Mouse (Mus musculus): Measurements from ENCODE around the gene Tspan2. TPM values are rescaled to one million over a fixed set of nuclear protein-coding genes. Genes with fewer than 3 reads are reported as not detected.
A peak's percentile ranks its signal among the peaks of the same experiment; 100 is the strongest.

Tspan2 gene
- total RNA-seq, 1 experiment from 2014 or later = 6.2 TPM

DNA sequence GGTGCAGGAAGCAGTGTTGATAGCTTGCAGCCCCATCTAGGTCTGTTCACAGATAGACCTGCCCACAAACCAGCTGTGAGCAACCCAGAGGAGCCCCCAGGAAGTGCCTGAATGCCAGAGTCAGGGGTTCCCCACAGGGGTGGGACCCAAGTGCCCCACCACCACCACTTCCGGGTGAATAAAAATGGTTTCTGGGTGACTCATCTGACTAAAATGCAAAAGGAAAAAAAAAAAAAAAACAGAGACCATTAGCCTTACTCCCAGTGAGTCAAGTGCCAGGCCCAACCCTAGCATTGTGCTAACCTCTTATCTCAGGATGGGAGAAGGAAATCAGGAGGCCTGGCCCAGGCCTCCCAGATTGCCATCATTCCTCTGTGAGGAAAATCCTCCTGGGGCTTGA, 21.5 kb downstream of the Tspan2 start:
- ATAC-seq (replicated peaks; ENCODE audit: insufficient number of reproducible peaks, low FRiP score, low TSS enrichment, poor library complexity, severe bottlenecking) = peak; percentile 42; the same call in 1 of the 2 replicates

GRCm38 (mm10) chr3:102757019-102757418, 22.7 kb downstream of the Tspan2 start:
- no peak for ATAC-seq (replicated peaks; ENCODE audit: insufficient number of reproducible peaks, low FRiP score, low TSS enrichment, poor library complexity, severe bottlenecking)

- no peak for ATAC-seq (replicated peaks; ENCODE audit: insufficient number of reproducible peaks, low FRiP score, low TSS enrichment, poor library complexity, severe bottlenecking)
These were observed 25.9 kb downstream of the Tspan2 start for GRCm38 (mm10) chr3:102760236-102760635.

DNA sequence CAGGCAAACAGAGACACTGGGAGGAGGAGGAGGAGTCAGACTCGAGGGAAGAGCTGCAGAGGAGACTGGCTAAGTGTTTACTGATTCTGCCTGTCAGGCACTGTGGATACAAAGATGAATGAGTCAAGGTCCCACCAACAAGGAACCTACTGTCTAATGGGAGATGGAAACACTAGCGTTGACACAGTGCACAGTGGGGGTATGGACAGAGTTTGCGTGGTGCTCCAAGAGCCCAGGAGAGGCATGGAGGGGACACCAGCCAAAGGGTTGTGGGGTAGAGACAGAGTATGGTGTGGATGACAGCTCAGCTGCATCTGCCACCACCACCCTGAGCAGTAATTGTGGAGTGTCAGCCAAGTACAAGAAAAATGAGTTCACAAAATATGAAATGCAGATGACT, 28.1 kb downstream of the Tspan2 start:
- ATAC-seq (replicated peaks; ENCODE audit: insufficient number of reproducible peaks, low FRiP score, low TSS enrichment, poor library complexity, severe bottlenecking) = no peak

DNA sequence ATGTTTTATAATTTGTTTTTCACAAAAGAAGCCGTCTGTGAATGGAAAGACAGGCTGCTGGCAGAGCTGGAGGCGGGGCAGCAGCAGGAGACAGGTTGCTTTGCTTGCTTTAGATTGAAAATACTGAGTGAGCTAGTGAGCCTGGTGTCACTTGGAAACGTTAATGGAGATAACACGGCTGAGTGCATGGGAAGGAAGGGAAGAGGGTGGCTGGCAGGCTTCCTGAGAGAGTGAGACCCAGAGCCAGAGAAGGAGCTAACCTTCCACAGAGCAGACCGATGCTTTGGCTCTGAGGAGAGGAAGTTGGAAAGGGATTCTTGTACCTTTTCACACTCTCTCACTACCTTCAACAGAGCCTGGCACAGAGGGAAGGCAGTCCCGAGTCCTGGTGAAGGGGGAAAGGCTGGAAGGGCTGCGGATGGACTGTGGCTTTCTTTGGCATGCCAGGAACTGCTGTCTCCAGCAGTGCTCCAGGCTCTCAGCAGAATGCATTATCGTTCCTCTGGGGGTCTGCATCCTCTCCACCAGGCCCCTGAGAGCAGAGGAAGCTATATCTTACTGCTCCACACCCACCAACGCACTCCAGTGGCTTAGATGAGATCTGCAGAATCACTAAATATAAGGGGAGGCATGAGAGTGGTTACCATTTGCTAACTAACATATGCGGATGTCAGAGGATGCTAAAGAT, 29.5 kb downstream of the Tspan2 start:
- no peak for ATAC-seq (replicated peaks; ENCODE audit: insufficient number of reproducible peaks, low FRiP score, low TSS enrichment, poor library complexity, severe bottlenecking)

DNA sequence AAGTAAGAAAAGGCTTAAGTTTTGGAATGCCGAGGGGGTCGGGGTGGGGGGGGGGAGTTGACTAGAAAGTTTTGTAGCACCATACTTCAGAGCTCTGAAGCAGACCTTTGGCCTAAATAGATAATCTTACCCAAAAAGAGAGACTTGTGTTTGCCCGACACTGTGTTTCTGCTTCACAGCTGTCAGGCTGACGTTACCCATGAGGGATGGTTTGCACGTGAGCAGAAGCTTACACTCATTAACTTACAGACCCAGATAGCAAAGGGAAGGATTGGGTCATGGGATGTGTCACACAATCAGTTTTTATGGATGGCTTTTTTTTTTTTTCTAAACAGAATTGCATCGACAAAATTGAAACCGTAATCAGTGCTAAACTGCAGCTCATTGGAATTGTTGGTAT, 30.5 kb downstream of the Tspan2 start:
- no peak for ATAC-seq (replicated peaks; ENCODE audit: insufficient number of reproducible peaks, low FRiP score, low TSS enrichment, poor library complexity, severe bottlenecking)

GRCm38 (mm10) chr3:102773018-102773417, 38.7 kb downstream of the Tspan2 start:
- no peak for ATAC-seq (replicated peaks; ENCODE audit: insufficient number of reproducible peaks, low FRiP score, low TSS enrichment, poor library complexity, severe bottlenecking)

DNA sequence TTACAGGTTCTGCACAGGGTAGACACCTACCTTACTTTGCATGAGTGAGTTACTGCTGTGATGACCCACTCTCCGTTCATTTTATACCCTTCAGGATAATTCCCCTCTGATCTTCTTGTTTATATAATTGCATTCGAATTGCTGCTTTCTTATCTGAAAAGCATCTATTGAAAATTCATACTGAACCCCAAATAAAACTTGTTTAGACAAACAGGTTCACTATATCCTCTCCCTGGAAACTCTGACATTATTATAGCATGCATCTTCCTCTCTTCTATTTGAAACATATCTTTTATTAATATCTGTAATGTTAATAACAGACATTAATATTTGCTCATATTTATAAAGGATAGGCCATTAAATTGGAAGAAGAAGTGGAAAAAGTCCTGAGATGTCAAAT, 48.3 kb downstream of the Tspan2 start, which contains the start of gene Tshb:
TSS of gene Tshb (minus strand) at position 101 of the 400 bp plus-strand sequence.
- no peak for ATAC-seq (replicated peaks; ENCODE audit: insufficient number of reproducible peaks, low FRiP score, low TSS enrichment, poor library complexity, severe bottlenecking)

DNA sequence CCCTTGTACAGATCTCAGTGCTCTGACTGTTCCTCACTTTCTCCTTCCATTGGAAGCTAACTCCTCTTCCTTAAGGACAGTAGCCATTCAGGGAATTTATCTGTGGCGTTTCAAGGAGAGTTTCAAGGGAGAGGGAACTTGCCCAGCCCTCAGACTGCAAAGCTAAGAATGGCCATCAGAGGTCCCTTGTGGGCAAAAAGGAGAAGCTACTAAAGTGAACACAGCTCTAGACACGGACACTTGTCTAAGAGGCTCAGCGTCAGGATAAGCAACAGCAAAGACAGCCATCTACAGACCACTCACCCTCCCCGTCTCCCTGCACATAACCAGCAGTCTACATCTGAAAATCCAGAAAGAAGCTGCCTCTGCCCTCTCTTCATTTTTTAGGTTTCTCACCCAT, 53.0 kb downstream of the Tspan2 start:
- 0 out of 2 replicates have a peak, but pooled peaks have one; percentile 17 for ATAC-seq (replicated peaks; ENCODE audit: insufficient number of reproducible peaks, low FRiP score, low TSS enrichment, poor library complexity, severe bottlenecking)

GRCm38 (mm10) chr3:102803937-102804336, 69.6 kb downstream of the Tspan2 start:
- ATAC-seq (replicated peaks; ENCODE audit: insufficient number of reproducible peaks, low FRiP score, low TSS enrichment, poor library complexity, severe bottlenecking) = peak; percentile 78

GRCm38 (mm10) chr3:102842386-102842785, 108.1 kb downstream of the Tspan2 start:
- ATAC-seq (replicated peaks; ENCODE audit: insufficient number of reproducible peaks, low FRiP score, low TSS enrichment, poor library complexity, severe bottlenecking) = no peak

GRCm38 (mm10) chr3:102848661-102849060, 114.3 kb downstream of the Tspan2 start:
- no peak for ATAC-seq (replicated peaks; ENCODE audit: insufficient number of reproducible peaks, low FRiP score, low TSS enrichment, poor library complexity, severe bottlenecking)

Other genes with a start within 250 kb of the Tspan2 start
- gene Tshb, start 48.2 kb downstream of the Tspan2 start, total RNA-seq (2017) = not detected in 3 replicates
- gene Sycp1, start 201.6 kb downstream of the Tspan2 start, total RNA-seq (2017) = not detected in 3 replicates
- gene Nr1h5, start 229.6 kb downstream of the Tspan2 start, total RNA-seq (2017) = not detected in 3 replicates

Data from monocyte, adult 5-6 weeks (primary cell).